Mouse (Mus musculus): Measurements from ENCODE around the gene Ppm1g.

Gene Ppm1g

DNA sequence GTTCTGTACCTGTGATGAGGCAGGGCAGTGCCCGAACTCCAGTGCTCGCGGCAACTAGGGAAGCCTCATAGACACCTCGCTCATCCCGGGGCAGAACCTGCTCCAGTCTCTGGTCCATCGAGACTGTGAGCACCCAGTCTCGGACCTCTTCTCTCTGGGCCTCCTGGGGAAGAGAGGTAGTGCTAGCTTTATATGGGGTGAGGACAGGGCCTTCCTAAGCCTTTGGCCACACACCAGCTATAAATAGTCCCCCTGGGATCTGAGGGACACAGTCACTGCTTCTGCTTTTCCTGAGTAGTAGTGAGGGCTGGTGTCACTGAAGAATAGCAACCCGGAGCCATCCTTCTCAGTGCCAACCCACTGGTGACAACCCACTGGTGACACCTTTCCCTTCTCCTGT lies 33.3 kb upstream of the Ppm1g start:
- Histone ChIP-seq H3K36me3 (ENCODE audit: insufficient read depth, low read length) (peaks cover 74% of the 10 kb centered on the region), H3K4me1 (replicated peaks; ENCODE audit: low read depth, low read length) (peaks cover 55% of the 10 kb centered on the region), H3K27me3 (ENCODE audit: insufficient read depth, low read length) (peaks cover 7% of the 10 kb centered on the region), H3K4me3 (replicated peaks; ENCODE audit: low read length) (no peak overlapping the region), H3K9me3 (ENCODE audit: low read length) (no peaks in the 10 kb centered on the region)
- TF ChIP-seq POU5F1 (IDR thresholded peaks at IDR 0.05; ENCODE audit: borderline replicate concordance, low read length) (no peak), NANOG (IDR thresholded peaks at IDR 0.05; ENCODE audit: borderline replicate concordance, low read length) (no peak), CTCF (conservative IDR thresholded peaks at IDR 0.05; ENCODE audit: low read length) (no peak)

DNA sequence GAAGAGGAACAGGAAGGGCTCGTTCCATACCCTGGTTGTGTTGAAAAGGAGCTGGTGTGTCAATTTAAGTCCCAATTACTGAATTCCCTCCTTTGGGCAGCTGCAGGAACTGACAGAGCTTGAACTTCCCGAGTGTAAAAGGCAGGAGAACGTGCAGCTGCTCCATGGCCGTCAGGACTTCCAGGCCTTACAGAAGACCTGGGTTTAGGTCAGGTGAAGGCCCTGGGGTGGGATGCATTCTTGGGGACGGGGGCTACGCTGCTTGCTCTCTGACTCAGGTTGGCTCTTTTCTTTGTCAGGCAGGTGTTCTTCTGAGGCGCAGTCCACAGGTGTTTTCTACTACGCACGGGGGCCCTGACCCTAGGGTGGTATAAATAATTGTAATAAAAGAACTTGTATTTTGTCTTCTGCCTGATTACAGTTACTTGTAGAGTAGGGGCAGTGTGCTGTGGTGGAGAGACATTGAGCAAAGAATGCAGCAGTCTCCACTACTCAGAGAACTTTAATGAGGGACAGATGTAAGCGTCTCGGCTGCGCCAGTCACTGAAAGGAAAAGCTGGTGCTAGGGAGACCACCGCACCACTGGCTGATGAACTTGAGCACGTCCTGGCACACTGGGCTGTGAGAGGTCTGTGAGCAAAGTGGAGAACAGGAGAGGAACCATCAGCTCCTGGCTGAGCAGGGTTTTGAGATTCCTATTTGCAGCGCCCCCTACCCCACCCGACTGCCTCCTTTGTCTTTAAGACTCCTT lies 32.5 kb upstream of the Ppm1g start:
- Histone ChIP-seq H3K27me3 (ENCODE audit: insufficient read depth, low read length) (peaks cover 7% of the 10 kb centered on the region), H3K4me3 (replicated peaks; ENCODE audit: low read length) (peak overlapping the region; percentile 81; the same call in 1 of the 2 replicates), H3K9me3 (ENCODE audit: low read length) (no peaks in the 10 kb centered on the region), H3K36me3 (ENCODE audit: insufficient read depth, low read length) (peaks cover 82% of the 10 kb centered on the region), H3K4me1 (replicated peaks; ENCODE audit: low read depth, low read length) (peaks cover 55% of the 10 kb centered on the region)
- peak; percentile 9; the same call in 1 of the 2 replicates for TF ChIP-seq CTCF (conservative IDR thresholded peaks at IDR 0.05; ENCODE audit: low read length)
- TF ChIP-seq NANOG (IDR thresholded peaks at IDR 0.05; ENCODE audit: borderline replicate concordance, low read length) = no peak

DNA sequence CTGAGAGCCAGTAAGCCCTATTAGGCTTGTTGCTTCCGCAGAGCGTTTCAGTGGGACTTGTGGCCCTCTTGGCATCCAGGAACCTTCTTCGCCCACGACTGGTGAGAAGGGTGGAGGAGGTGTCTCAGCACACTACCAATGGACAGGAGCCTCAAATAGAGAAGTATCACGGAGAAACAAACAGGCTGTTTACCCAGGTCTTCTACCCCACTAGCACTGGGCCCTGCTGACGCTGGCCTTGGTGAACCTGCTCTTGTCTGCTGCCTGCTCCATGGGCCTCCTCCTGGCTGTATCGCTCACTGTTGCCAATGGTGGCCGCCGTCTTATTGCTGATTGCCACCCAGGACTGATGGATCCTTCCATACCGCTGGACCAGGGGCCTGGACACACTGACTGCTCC lies 31.7 kb upstream of the Ppm1g start:
- Histone ChIP-seq H3K9me3 (ENCODE audit: low read length) (no peaks in the 10 kb centered on the region), H3K4me3 (replicated peaks; ENCODE audit: low read length) (peak overlapping the region; percentile 81), H3K4me1 (replicated peaks; ENCODE audit: low read depth, low read length) (peaks cover 52% of the 10 kb centered on the region), H3K36me3 (ENCODE audit: insufficient read depth, low read length) (peaks cover 82% of the 10 kb centered on the region), H3K27me3 (ENCODE audit: insufficient read depth, low read length) (peaks cover 7% of the 10 kb centered on the region)
- TF ChIP-seq CTCF (conservative IDR thresholded peaks at IDR 0.05; ENCODE audit: low read length) (no peak), POU5F1 (IDR thresholded peaks at IDR 0.05; ENCODE audit: borderline replicate concordance, low read length) (no peak), NANOG (IDR thresholded peaks at IDR 0.05; ENCODE audit: borderline replicate concordance, low read length) (no peak)

DNA sequence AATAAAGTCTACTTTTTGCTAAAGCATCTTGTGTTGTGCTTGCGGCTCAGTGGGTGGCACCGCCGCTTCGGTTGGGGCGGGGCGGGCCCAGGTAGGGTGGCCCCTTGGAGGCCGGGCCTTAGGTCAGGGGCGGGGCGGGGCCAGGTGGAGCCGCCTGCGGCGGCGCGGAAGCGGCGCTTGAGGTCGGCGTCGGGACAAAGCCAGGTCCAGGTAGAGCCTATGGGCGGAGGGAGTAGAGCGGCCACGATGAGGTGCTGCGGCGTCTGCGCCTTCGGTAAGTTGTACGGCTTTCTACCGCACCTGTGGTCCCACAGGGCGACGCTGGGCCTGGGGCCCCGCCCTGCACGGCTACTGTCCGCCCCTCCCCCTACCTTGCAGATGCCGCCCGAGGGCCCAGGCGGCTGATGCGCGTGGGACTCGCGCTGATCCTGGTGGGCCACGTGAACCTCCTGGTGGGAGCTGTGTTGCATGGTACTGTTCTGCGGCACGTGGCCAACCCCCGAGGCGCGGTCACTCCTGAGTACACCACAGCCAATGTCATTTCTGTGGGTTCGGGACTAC lies 31.1 kb upstream of the Ppm1g start, which contains the start of gene Krtcap3:
TSS of gene Krtcap3 (plus strand) at position 151 of the 561 bp plus-strand sequence.
- Histone ChIP-seq H3K27me3 (ENCODE audit: insufficient read depth, low read length) (peaks cover 7% of the 10 kb centered on the region), H3K4me1 (replicated peaks; ENCODE audit: low read depth, low read length) (peaks cover 51% of the 10 kb centered on the region), H3K36me3 (ENCODE audit: insufficient read depth, low read length) (peaks cover 84% of the 10 kb centered on the region), H3K4me3 (replicated peaks; ENCODE audit: low read length) (peak within 1 kb of the TSS; percentile 81), H3K9me3 (ENCODE audit: low read length) (no peaks in the 10 kb centered on the region)
- TF ChIP-seq NANOG (IDR thresholded peaks at IDR 0.05; ENCODE audit: borderline replicate concordance, low read length) (no peak), CTCF (conservative IDR thresholded peaks at IDR 0.05; ENCODE audit: low read length) (no peak), POU5F1 (IDR thresholded peaks at IDR 0.05; ENCODE audit: borderline replicate concordance, low read length) (no peak)

DNA sequence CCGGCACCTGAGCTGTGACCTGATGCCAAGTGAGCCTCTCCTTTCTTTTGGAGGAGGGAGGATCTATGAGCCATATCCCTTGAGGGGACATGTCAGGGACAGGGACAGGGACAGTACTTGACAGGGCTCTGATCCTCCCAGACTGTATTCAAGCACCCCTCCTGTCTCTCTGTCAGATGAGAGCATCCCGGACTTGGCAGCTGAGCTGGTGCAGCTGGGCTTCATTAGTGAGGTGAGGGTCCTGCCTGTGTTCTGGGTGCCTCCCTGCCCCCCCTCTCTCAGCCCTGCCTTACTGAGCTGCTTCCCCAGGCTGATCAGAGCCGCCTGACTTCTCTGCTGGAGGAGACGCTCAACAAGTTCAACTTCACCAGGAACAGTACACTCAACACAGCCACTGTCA lies 30.2 kb upstream of the Ppm1g start:
- Histone ChIP-seq H3K4me3 (replicated peaks; ENCODE audit: low read length) (peak overlapping the region; percentile 81), H3K4me1 (replicated peaks; ENCODE audit: low read depth, low read length) (peaks cover 46% of the 10 kb centered on the region), H3K36me3 (ENCODE audit: insufficient read depth, low read length) (peaks cover 85% of the 10 kb centered on the region), H3K27me3 (ENCODE audit: insufficient read depth, low read length) (peaks cover 7% of the 10 kb centered on the region), H3K9me3 (ENCODE audit: low read length) (no peaks in the 10 kb centered on the region)
- TF ChIP-seq CTCF (conservative IDR thresholded peaks at IDR 0.05; ENCODE audit: low read length) (no peak), POU5F1 (IDR thresholded peaks at IDR 0.05; ENCODE audit: borderline replicate concordance, low read length) (no peak), NANOG (IDR thresholded peaks at IDR 0.05; ENCODE audit: borderline replicate concordance, low read length) (no peak)

DNA sequence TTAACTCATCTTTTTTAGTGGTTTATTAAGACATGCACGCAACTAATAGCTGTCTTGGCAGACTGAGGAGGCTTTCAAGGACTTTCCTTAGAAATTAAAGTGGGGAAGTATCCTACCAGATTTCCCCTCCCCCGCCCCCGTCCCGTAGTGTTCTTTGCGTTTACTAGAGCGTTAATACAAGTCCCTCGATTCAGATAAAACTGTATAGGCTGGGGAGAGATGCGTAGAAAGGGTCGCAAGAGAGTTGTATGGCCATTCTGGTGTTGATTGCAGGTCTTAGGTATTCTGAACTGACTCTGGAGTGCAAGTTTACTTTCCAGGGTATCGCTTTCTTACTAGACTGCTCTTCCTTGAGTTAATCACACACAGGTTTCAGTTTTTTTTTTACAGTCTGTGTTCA lies 21.7 kb upstream of the Ppm1g start:
- peak overlapping the region; percentile 99 for H3K4me3 ChIP-seq (replicated peaks; ENCODE audit: low read length)
- TF ChIP-seq CTCF (conservative IDR thresholded peaks at IDR 0.05; ENCODE audit: low read length) = no peak
- no peaks in the 10 kb centered on the region for H3K9me3 ChIP-seq (ENCODE audit: low read length)
- H3K36me3 ChIP-seq (ENCODE audit: insufficient read depth, low read length) = peaks cover 34% of the 10 kb centered on the region
- H3K27me3 ChIP-seq (ENCODE audit: insufficient read depth, low read length) = no peaks in the 10 kb centered on the region; the same call in 1 of the 2 replicates
- H3K4me1 ChIP-seq (replicated peaks; ENCODE audit: low read depth, low read length) = peaks cover 14% of the 10 kb centered on the region

DNA sequence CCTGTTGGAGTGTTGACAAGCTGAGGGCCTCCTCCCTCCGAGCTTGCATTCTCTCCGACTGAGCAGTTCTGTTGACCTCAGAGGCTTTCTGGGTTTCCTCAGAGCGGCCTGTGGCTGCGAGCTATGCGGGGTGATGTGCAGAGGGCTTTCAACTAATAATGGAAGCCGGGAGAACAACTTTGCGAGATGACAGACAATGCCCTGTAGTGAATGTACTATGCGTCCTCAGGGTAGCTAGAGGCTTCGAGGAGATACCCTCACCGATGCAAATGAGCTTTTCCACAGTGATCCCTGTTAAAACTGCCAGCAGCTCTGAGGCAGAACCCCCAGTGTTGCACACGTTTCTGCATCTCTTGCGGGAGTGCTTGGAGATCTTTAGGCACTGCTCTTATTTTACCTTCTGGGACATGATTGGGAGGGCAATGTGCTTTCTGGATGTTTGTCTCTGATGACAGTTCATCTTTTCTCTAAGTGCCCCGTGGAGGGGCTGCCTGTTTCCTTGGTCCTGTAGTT lies 21.1 kb upstream of the Ppm1g start:
- H3K36me3 ChIP-seq (ENCODE audit: insufficient read depth, low read length) = peaks cover 29% of the 10 kb centered on the region
- H3K9me3 ChIP-seq (ENCODE audit: low read length) = no peaks in the 10 kb centered on the region
- H3K4me3 ChIP-seq (replicated peaks; ENCODE audit: low read length) = peak overlapping the region; percentile 99
- peaks cover 14% of the 10 kb centered on the region for H3K4me1 ChIP-seq (replicated peaks; ENCODE audit: low read depth, low read length)
- H3K27me3 ChIP-seq (ENCODE audit: insufficient read depth, low read length) = no peaks in the 10 kb centered on the region; the same call in 1 of the 2 replicates
- TF ChIP-seq POU5F1 (IDR thresholded peaks at IDR 0.05; ENCODE audit: borderline replicate concordance, low read length) (no peak), CTCF (conservative IDR thresholded peaks at IDR 0.05; ENCODE audit: low read length) (no peak), NANOG (IDR thresholded peaks at IDR 0.05; ENCODE audit: borderline replicate concordance, low read length) (no peak)

DNA sequence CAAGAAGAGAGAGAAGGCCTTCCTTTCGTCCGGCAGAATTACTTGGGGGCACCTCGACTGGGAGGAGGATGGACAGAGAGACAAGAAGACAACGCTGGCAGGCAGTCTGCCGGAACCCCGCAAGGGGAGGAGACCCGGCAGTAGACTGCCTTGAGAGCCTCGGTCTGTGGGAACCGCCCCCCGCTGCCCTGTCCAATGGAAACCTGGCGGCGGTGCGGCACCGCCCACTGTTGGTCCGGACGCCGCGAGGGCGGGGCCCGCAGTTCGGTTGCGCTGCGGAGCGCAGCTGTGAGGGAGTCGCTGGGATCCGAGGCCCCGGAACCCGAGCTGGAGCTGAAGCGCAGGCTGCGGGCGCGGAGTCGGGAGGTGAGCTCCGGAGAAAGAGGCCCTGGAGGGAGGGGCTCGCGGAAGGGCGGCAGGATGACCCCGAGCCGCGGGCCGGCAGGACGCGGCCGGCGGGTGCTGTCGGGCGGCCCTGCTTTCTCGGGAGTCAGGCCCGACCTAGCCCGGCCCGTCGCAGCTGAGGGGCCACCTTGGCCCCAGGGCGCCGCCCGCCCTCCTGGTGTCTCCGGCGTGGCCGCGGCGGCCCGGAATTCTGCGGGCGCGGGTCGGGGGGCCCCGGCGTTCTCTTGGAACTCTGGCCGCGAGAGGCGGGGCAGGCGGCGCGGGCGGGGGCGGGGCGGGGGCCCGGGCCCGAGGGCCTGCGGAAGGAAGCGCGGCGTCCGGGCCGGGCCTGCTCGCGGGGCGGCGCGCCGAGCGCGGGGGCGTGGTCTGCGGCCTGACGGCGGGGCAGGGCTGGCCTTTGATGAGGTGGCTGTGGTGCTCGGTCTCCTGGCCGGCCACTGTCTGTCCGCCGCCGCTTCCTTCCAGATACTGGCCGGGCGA lies 20.4 kb upstream of the Ppm1g start, which contains the start of the genes Nrbp1 and Gm9970:
TSS of gene Nrbp1 (plus strand) at position 228 of the 885 bp plus-strand sequence.
TSS of gene Gm9970 (minus strand) at position 596 of the 885 bp plus-strand sequence.
- peak within 1 kb of the TSS; percentile 99 for H3K4me3 ChIP-seq (replicated peaks; ENCODE audit: low read length)
- H3K36me3 ChIP-seq (ENCODE audit: insufficient read depth, low read length) = peaks cover 23% of the 10 kb centered on the region
- no peak for TF ChIP-seq POU5F1 (IDR thresholded peaks at IDR 0.05; ENCODE audit: borderline replicate concordance, low read length)
- no peak for TF ChIP-seq NANOG (IDR thresholded peaks at IDR 0.05; ENCODE audit: borderline replicate concordance, low read length)
- no peak for TF ChIP-seq CTCF (conservative IDR thresholded peaks at IDR 0.05; ENCODE audit: low read length)
- H3K4me1 ChIP-seq (replicated peaks; ENCODE audit: low read depth, low read length) = peaks cover 14% of the 10 kb centered on the region
- no peaks in the 10 kb centered on the region for H3K9me3 ChIP-seq (ENCODE audit: low read length)
- no peaks in the 10 kb centered on the region; the same call in 1 of the 2 replicates for H3K27me3 ChIP-seq (ENCODE audit: insufficient read depth, low read length)
